Mouse (Mus musculus) cortical plate, adult 2 months (tissue): Measurements from ENCODE around the gene Rap1gap.

ENCODE experiments used
- CTCF ChIP-seq: fragments of 200-500 bp; IDR thresholded peaks from 2 replicates; pipeline ENCODE4 v1.5.1; 2011; ENCODE audit warnings: mild to moderate bottlenecking, control low read depth, low read length; ENCODE audit not compliant: insufficient read depth; ENCODE audit errors: extremely low read depth
- POLR2A ChIP-seq: fragments of 200-500 bp; IDR thresholded peaks from 2 replicates; pipeline ENCODE4 v1.6.1; 2011; ENCODE audit warnings: mild to moderate bottlenecking, low read length, control low read depth; ENCODE audit not compliant: insufficient read depth; ENCODE audit errors: extremely low read depth

GRCm38 (mm10) chr4:137724766-137725165 is 60.2 kb downstream of the Rap1gap start:
- TF ChIP-seq CTCF (peak; percentile 68), POLR2A (no peak)
